Mouse (Mus musculus) 416B (cell line): ENCODE results near the gene Zmynd11.

Experiments
- DNase-seq: peaks from one replicate; pipeline ENCODE4 v3.0.0; 2011; ENCODE audit warnings: low read depth

Gene Zmynd11

DNA sequence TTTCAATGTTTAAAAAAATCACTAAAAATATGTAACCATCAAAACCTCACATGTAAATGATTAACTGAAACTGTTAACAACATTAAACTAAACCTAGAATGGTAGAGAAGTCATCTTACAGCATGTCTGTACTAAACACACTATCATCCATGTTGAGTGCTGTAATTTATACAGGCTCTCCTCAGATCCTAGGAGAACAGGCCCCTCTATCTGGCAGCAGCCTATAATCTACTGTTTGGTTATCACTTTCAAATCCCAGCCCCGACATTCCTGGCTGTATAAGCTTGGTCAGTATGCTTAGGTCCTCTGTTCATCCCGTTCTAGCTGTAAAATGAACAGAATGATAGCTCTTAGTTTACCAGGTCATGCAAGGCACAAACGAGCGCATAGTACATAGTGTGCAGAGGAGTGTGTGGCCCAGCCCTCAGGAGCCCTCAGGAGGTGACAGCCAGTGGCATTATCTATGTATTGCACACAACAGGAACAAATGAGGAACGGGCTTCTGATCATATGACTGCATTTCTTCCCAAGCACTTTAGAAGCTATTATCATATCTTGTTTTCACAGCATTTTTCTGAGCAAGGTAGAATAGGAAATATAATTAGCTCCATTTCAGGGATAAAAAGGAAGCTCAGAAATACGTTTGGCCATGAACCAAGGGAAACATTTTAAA lies 51.5 kb downstream of the Zmynd11 start:
- DNase-seq = no peak

DNA sequence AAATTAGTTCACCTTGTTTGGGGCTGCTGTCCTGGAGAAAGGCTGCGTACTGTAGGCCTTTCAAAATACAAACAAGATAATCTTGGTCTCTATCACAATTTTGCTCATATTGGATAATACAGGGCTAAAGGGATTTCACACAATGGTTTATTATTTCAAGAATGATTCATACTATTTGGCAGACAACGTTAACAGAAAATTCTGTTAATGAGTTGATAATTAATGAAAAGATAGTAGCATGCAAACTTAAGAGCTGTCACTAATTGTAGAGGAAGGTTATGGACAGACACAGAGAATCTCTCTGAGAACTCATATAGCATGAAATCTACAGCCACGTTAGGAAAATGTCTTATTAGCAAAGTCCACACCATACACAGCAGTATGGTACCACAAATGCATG lies 52.2 kb downstream of the Zmynd11 start:
- no peak for DNase-seq

DNA sequence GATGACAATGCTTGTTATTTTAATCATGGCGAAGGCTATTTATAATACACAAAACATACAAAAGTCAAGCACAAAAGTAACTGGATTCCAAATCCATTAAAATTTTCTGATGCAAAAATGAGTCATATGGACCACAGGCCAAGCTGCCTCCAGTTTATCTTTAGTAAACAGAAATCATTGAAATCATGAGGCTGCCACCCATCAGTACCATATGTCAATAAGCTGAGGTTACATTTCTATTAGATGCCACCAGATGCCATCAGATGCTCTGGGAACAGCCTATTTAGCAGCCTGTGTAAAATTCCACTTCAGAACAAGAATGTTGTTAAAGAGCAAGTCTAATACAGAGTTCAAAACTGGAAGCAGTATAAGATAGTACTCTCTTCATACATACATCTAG lies 52.7 kb downstream of the Zmynd11 start:
- DNase-seq = peak; percentile 10

DNA sequence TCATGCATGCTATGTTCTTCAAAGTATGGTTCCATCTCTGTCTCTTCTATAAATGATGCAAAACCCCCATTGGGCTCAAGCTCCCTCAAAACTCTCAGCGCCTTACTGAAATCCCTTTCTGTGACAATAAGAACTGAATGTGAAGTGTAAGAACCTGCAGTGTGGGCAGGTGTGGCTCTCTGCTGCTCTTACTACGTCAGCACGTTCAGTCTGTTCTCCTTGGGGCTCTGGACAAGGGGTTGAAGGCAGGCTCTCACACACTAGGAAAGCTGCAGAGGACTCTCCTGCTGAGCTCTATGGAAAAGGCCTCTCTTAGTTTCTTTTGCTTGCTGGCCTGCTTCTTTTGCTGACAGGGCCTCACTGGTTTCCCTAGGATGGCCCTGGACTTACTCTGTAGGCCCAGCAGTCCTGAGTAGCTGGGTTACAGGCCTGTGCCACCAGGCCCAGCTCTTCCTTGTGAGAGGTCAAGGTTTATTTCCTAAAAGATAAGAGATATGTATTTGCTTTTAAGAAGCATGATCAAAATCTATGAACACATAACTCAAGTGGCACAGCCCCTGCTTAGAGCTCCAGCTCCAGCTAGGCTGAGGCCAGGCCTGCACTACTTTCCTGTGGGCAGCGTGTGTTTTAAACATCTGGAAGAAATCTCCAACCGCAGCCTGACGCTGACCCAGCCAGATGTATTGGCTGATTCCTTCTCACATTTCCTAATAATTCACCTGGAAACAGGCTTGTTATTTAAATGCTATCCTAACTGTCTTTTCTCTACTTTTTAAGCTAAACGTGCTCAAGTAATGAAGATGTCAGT lies 56.5 kb downstream of the Zmynd11 start:
- DNase-seq = no peak

DNA sequence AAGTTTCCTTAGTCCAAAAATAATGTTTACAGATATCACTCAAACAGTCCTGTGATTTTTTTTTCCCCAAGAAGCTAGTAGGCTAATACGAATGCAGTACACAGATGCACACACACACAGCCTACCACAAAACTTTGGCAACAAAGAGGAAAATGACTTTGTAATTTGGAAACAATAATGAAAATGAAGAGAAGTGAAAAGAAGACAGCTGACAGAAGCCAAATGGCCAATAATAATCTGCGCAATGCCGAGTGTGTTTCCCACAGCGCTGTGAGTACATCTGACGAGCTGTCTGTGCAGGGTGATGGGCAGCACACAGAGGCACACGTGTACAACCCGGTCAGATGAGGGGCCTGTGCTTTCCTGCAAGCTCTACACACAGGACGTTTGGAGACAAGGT lies 58.4 kb downstream of the Zmynd11 start:
- DNase-seq = no peak

DNA sequence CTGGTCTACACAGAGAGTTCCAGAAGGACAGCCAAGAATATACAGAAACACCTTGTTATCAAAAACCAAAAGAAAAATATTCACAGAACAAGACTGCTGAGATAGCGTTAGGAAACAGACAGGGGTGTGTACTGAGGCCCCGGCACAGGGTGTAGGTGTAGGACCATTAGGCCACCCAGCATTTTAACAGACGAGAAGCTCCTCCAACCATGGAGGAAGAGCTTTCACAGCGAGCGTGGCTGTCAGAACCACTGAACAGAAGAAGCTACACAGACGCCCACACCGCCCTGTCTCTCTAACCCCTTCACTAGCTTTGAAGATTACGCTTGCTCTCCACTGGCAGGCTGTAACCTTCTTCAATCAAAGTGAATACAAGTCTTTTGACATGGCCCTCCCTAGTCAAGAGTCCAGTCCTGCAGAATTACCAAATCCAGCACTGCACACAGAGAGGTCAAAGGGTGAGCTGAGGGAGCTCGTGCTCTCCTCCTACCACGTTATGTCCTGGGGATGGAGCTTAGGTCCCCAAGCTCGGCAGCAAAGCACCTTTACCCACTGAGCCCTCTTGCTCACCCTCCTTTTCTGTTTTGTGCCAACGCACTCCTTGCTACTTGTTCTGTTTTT lies 62.4 kb downstream of the Zmynd11 start:
- no peak for DNase-seq

DNA sequence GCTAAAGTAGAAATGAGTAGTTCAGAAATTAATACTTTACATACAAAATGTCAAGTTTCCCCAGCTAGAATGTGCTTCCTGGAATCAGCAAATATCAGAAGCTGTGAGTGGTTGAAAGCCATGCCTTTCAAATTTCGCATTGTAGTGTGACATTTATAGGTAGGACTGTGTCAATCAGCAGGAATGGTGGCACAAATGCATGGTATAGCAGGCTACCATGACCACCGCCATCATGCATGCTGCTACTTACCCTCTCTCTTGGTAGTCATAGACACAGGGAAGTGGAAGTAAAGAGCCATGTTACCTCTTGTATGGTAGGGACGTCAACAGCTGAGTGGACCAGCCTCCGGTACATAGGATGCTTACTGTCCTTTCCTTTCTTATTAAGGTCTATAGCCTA lies 67.8 kb downstream of the Zmynd11 start:
- DNase-seq = no peak

DNA sequence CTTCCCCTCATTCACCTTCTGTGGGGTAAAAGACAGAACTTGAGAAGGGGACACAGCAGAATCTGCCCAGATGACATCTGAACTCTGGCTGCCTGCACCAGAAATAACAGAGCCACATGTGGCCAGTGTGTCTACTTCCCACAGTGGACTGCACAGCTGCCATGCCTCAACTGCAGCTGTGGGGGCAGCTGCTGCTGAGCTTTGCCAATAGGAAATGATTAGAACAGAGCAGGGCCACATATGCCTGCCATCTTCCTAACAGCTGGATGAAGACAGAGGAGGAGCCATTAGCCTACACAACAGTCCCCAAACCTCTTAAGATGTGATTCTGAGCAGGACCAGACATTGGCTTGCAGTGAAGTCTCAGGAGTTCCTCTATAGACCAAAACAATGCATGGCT lies 69.3 kb downstream of the Zmynd11 start:
- DNase-seq = no peak

DNA sequence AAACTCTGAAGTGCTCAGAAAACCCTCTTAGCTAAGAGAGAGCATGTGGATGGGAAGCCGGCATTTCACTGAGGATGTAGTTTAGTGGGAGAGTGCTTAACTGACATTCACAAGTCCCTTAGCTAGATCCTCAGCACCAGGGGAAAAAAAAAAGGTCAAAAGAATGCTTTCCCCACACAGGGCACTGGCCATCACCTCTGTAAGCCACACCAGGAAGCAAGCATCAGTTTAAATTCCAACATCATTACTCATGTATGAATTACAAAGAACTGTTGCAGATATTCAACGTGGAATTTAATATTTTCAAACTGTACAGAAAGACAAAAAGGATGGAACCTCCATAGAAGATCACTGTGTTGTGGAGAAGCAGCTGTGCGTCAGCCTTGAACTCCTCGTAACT lies 69.7 kb downstream of the Zmynd11 start:
- DNase-seq = no peak

DNA sequence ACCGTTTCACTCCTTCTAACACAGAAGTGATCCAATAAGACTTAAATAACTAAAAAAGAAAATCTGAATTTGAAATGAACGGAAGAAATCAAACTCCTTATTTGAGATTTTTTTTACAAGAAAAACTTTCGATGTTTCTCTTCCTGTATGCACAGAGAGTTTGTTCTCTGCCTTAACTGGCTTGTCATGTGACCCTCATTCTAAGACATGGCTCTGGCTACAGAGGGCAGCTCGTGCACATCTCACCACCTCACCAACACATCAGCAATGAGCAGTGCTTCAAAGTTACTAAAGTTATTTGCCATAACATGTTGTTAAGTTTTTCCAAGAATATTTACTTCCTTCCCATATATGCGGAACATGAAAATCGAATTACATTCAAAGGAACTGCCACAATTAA lies 70.5 kb downstream of the Zmynd11 start:
- no peak for DNase-seq

DNA sequence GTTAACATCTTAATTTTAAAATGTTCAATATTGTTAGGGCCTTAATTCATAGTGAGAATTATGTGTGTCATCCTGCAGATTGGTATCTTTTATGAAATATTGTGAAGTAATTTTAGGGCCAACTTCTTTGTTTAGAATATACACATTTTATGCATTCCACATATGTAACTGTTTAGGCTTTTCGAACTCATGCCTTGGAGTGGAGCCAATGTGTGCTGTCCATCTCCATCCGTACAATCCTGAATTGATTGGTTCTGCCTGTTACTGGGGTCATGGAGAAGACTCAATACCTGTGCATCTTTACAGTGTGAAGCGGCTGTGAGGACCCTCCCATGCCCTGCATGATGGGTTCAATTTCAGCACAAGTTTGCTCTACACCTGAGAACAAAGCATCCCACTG lies 72.3 kb downstream of the Zmynd11 start:
- DNase-seq = no peak

DNA sequence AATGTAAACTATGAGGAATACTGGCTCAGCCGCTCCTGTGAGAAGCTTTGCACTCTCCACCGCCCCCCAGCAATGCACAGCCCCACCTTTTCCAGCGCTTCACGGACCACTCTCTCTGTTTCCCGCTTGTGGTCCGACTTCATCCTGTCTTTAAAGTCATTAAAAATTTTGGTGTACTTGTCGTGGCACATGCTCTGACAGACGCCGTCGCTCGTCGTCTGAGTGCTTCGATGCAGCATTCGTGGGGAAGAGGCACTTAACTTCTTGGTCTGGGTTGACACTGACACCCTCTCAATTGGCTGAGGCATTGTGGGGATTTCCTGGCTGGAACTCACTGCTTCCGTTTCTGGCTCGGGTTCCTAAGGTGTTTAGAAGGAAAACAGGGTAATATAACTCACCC lies 75.8 kb downstream of the Zmynd11 start:
- no peak for DNase-seq

DNA sequence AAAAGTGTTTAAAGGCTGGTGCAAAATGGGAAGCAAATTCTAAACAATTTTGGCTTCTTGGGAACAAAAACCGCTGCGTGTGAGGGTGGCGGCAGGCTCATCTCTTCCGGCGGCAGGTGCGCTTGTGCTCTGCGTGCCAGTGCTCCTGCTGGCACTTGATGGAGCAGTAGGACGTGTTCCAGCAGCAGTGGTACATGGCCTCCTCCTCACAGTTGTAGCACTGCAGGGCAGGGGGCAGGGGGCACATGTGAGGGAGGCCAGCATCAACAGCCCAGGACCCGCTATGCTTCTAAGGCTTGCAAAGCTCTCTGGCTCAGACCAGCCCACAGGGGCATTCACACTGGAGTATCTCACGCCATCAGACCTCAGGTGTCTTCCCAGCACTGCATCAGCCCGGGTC lies 78.4 kb downstream of the Zmynd11 start:
- no peak for DNase-seq

DNA sequence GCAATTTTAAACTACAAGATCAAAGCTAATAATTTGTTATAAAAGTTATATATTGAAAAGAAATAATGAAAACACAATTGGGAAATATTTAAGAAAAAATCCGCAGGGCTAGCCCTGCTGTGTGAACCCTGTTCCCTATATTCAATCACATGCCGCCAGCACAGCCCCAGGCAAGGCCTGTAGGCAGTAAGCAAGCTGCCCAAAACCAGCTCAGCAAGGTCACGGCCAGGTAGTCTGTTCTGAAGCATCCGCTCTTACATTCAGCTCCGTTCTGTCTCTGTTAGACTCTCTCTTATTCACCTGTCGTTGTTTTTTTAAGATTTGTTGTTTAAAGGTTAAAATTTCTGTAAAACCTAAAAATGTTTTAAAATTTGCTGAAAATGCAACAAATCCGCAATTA lies 78.9 kb downstream of the Zmynd11 start:
- DNase-seq = no peak

DNA sequence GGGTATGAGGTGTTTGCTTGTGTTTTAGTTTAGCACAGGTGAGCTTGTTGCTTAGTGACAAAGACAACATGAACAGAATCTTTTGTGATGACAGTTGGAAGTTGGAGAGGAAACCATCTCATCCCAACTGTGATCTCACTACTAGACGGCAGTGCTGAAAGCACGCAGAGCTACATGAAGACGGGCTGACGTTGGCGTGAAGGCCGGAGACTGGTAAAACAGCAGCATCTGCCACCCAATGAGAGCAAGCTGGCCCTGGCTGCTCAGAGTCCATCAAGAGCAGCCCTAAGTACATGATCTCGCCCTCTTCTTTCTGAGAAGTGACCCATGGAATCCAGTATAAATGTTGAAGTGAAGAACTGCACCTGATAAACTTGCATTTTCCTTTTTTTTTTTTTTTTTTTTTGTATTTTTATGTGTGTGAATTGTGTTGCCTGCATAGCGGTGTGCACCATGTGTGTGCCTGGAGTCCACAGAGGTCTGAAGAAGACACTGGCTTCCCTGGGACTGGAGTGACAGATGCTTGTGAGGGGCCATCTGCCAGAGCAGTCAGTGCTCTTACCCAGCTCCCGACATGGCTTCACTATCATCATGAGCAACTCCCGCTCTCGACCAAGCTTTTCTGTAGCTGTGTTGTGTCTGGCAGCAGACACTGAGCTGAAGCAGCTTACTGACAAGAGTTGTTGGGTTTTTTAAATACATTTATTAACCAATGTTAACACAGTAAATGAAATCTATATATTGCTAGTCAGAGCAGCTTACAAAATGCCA lies 80.8 kb downstream of the Zmynd11 start:
- no peak for DNase-seq

DNA sequence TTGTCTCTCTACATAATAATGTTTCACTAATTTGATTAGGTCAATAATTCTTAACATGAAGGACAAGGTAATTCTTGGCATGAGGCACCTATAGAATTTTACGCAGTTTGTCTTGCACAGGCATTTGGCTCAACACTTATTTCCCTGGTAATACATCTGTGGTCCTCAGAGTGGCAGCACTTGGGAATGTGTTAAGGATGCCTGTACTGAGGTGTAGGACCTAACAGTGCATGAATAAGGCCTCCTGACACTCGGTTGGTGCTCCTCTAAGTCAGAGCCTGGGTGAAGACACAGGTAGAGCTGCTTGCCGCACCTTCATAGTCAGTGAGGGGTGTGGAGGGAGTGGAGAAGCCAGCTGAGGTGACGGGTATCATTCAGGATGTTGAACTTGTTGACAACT lies 81.8 kb downstream of the Zmynd11 start:
- DNase-seq = peak; percentile 8

DNA sequence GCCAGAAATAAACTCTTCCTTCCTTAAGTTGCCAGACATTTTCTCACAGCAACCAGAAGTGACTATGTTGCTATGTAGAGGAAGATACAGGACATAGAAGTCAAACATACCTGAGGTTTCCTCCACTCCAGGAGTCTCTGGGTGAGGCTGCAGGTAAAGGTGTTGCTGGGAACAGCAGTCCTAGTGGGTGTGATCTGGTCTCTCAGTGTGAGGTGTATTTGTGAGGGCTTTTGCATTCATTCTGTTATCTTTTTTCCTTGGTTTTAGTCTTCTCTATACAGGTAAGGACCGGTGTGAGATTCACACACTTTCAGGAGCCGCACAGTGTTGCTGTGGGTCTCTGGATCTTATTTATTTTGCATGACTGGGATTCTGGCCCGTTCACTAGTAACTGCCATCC lies 83.6 kb downstream of the Zmynd11 start:
- DNase-seq = no peak

DNA sequence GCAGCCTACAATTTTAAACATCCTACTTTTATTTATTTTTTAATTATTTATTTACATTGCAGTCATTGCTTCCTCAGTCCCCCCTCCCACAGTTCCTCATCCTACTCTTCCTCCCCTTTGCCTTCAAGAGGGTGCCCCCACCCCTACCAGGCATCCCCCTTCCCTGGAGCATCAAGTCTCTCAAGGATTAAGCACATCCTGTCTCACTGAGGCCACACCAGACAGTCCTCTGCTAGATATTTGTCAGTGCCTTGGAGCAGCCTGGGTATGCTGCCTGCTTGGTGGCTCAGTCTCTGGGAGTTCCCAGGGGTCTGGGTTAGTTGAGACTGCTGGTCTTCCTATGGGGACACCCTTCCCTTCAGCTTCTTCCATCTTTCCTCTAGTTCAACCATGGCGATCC lies 91.0 kb downstream of the Zmynd11 start:
- no peak for DNase-seq

DNA sequence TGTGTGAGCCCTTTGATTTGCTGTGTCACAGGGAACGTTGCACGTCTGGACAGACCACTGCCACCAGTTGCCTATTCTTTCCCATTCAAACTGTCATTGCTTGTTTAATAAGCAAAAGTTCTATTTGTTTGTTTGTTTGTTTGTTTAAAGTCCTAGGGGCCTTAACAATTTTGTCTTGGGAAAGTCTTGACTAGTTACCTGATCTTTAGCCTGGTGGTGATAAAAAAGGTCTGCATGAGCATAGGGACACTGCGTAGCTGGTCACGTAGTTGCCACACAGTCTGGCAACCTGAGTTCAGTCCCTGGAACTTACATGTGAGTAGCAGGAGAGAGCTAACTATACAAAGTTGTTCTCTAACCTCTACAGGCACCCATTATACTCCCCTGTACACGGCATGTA lies 95.9 kb downstream of the Zmynd11 start:
- DNase-seq = no peak

DNA sequence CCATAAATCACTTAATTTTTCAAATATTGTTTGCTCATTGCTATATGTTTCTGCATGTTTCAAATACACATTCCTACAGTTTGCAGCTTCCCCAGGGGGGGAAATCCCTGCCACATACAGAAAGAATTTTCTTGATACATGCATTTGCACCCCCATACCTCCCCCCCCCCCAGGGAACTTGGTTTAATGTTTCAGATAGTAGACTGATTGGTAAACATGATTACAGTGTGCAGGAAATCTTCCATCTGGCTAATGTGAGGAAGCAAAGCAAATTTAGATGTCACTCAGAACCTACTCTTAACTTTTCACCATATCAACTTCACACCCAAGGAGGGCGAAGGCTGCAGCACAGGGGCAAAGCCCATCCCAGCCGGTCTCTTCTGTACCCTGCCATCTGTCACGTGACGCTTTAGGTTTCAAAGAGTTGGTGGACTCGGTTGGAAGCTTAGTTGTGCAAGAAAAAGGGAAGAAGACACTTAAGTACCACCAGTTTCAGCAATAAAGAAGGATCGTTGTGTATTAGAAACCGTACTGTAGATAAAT lies 97.1 kb downstream of the Zmynd11 start:
- DNase-seq = no peak

DNA sequence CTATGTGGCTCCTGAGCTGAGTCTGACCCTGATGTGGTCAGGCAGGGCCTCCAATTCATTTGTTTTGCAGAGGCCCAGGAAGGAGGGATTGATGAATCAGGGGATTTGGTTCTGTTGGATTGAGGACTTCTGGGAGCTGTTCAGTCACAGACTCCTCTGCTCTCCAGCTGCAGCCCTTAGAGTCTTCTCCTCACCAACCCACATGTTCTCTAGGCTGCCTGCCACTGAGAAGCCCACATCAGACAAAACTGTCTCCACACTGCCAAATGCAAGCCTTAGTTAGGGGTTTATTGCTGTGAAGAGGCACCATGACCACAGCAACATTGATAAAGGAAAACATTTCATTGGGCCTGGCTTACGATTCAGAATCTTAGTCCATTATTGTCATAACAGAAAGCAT lies 101.5 kb downstream of the Zmynd11 start:
- DNase-seq = no peak

DNA sequence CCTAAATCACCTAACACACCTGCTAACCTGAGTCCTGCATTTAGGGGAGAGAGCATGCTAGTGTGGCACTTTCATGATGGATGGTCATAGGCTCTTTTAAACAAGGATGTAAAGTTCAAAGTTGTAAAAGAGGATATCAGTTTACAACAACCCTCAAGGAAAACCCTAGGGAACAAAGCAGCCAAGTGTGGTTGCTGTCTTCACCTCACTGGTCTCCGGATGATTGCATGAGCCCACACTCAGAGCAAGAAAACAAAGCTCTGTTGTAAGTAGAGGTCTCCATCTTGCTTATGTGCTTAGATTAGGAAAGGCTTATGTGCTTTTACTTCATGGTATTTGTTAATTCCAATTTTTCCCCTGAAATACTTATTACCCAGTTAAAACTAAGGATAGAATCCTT lies 104.4 kb downstream of the Zmynd11 start:
- DNase-seq = peak; percentile 5
